Mouse (Mus musculus): ENCODE measurements around the gene Arid1b.

GRCm38 (mm10) chr17:5109343-5109742, 115.2 kb downstream of the Arid1b start:
- TF ChIP-seq BHLHE40 (IDR thresholded peaks at IDR 0.05; ENCODE audit: low read depth, low read length) = no peak
- no peak for TF ChIP-seq USF1 (IDR thresholded peaks at IDR 0.05; ENCODE audit: low read depth, low read length)
- TF ChIP-seq POLR2A (IDR thresholded peaks at IDR 0.05; ENCODE audit: low read depth, low read length) = no peak

Data from CH12.LX (cell line).